Mouse (Mus musculus) testis, adult 2 months (tissue): ENCODE data around the gene Rbm19.

Experiments used
- CTCF ChIP-seq: fragments of 200-500 bp; IDR thresholded peaks from 2 replicates; pipeline ENCODE4 v1.5.1; 2012; ENCODE audit warnings: low read depth, mild to moderate bottlenecking, inconsistent platforms, low read length, moderate library complexity; ENCODE audit not compliant: control insufficient read depth, insufficient read depth, insufficient replicate concordance
- POLR2A ChIP-seq: fragments of 200-500 bp; IDR thresholded peaks from 2 replicates; pipeline ENCODE4 v1.6.1; 2012; ENCODE audit warnings: low read depth, mild to moderate bottlenecking, inconsistent platforms, low read length, moderate library complexity; ENCODE audit not compliant: control insufficient read depth

- no peak for TF ChIP-seq CTCF
- no peak for TF ChIP-seq POLR2A
These were observed 119.3 kb downstream of the Rbm19 start for GRCm38 (mm10) chr5:120235571-120235970.
